ENCODE assay signal across 15 mouse cellular contexts in genomic region chr1:106541851-106542250, GRCm38 (mm10).
"Had no signal": no experiment of that assay in that cellular context is flagged by ENCODE, and none has a peak within 500 bp of the region (broad histone marks: within the 10 kb centered on the region; RNA-seq: fewer than 3 reads in every experiment).

No protein-coding gene starts in this region.

- DNase-seq: kidney, adult 2 months; kidney, postnatal 10 days; lung, adult 18-20 months; lung, postnatal 4 days; right cerebral cortex, adult 18-20 months; right cerebral cortex, postnatal 25 days; thymus, adult 18-20 months; thymus, postnatal 14 days had no signal

- H3K4me1 ChIP-seq: midbrain, embryonic 12.5 days had no signal

- H3K27me3 ChIP-seq: midbrain, embryonic 12.5 days; neural tube, embryonic 15.5 days had no signal

- H3K36me3 ChIP-seq: midbrain, embryonic 12.5 days; neural tube, embryonic 15.5 days had no signal

- H3K9ac ChIP-seq: liver, embryonic 14.5 days; midbrain, embryonic 12.5 days; neural tube, embryonic 15.5 days had no signal

- H3K27ac ChIP-seq: left cerebral cortex, adult 2 months; liver, embryonic 14.5 days; midbrain, embryonic 12.5 days; neural tube, embryonic 15.5 days had no signal

- ATAC-seq: inflammation-experienced regulatory T-cells, adult 6 months; lung, postnatal 0 days had no signal

- H3K9me3 ChIP-seq: midbrain, embryonic 12.5 days; neural tube, embryonic 15.5 days had no signal

- H3K4me3 ChIP-seq: left cerebral cortex, adult 2 months; midbrain, embryonic 12.5 days; myocyte; neural tube, embryonic 15.5 days had no signal

- H3K4me2 ChIP-seq: midbrain, embryonic 12.5 days; neural tube, embryonic 15.5 days had no signal
